Mouse (Mus musculus) heart, adult 2 months (tissue): Measurements from ENCODE around the gene Zmynd8. TPM values are rescaled to one million over a fixed set of nuclear protein-coding genes. Genes with fewer than 3 reads are reported as not detected.

Experiments used
- DNase-seq, 2 experiments: peaks; one replicate each; pipeline ENCODE4 v3.0.0; 2021
- H3K27ac ChIP-seq: fragments of 200-600 bp; 2 replicates; pipeline ENCODE4 v1.8.1; 2022
- H3K27me3 ChIP-seq: fragments of 200-500 bp; 2 replicates; pipeline ENCODE4 v1.6.1; 2012; ENCODE audit warnings: mild to moderate bottlenecking, low read length, inconsistent platforms, mixed read lengths; ENCODE audit not compliant: control insufficient read depth, insufficient read depth
- H3K36me3 ChIP-seq: fragments of 200-500 bp; 2 replicates; pipeline ENCODE4 v1.6.1; 2012; ENCODE audit warnings: low read length, inconsistent platforms; ENCODE audit not compliant: control insufficient read depth, insufficient read depth
- H3K4me1 ChIP-seq: fragments of 200-500 bp; 2 replicates; pipeline ENCODE4 v1.6.1; 2011; ENCODE audit warnings: low read length; ENCODE audit not compliant: control insufficient read depth, insufficient read depth
- H3K4me3 ChIP-seq: fragments of 200-600 bp; 2 replicates; pipeline ENCODE4 v1.8.1; 2022
- H3K79me2 ChIP-seq: fragments of 200-500 bp; replicated peaks from 2 replicates; pipeline ENCODE4 v1.6.1; 2012; ENCODE audit warnings: mild to moderate bottlenecking, inconsistent platforms, low read length, moderate library complexity, mixed read lengths; ENCODE audit not compliant: control insufficient read depth, insufficient read depth
- H3K9ac ChIP-seq: fragments of 200-500 bp; 2 replicates; pipeline ENCODE4 v1.6.1; 2012; ENCODE audit warnings: low read depth, mild to moderate bottlenecking, control low read depth, inconsistent platforms, low read length, mixed read lengths
- CTCF ChIP-seq: fragments of 200-600 bp; IDR thresholded peaks from 2 replicates; pipeline ENCODE4 v1.8.1; 2022; ENCODE audit warnings: antibody characterized with exemption, mild to moderate bottlenecking, moderate library complexity
- EP300 ChIP-seq: fragments of 200-500 bp; IDR thresholded peaks from 2 replicates; pipeline ENCODE4 v1.6.1; 2011; ENCODE audit warnings: low read depth, low read length, control low read depth; ENCODE audit not compliant: insufficient read depth
- POLR2A ChIP-seq: fragments of 200-500 bp; IDR thresholded peaks from 2 replicates; pipeline ENCODE4 v1.6.1; 2011; ENCODE audit warnings: mild to moderate bottlenecking, low read depth, low read length, control low read depth; ENCODE audit not compliant: insufficient read depth
- WGBS: fragments of 180-500 bp; shearing (Covaris S2); methylation state at CpG from one replicate; pipeline ENCODE4 v1.1.7; 2018; 5-methylcytosine and 5-hydroxymethylcytosine counted together
- intact Hi-C: fragments of 180-260 bp; cut with DNase I; formaldehyde crosslinking; loops from one replicate; pipeline ENCODE4 v1.15.1; 2025
- polyA plus RNA-seq: library from polyadenylated mRNA; depleted of rRNA; stranded (reverse); fragments of >200 nt; gene quantifications from 2 replicates; pipeline ENCODE4 v1.2.3, GENCODE M21; 2012
- total RNA-seq, 2 experiments: library from RNA; stranded (reverse); gene quantifications; 2 replicates each; pipeline ENCODE4 v1.2.3; 2021

Gene Zmynd8
- total and polyA plus RNA-seq, 3 experiments: 20.4 to 47.2 (median 44.4) TPM

- no peak overlapping the region for H3K9ac ChIP-seq
- no peak overlapping the region for H3K4me3 ChIP-seq
- intact Hi-C loops: no loop called here
- peak overlapping the region; percentile 49 for H3K27ac ChIP-seq
- H3K4me1 ChIP-seq: peaks cover 40% of the 10 kb centered on the region
- peaks cover 2% of the 10 kb centered on the region; the same call in 1 of the 2 replicates for H3K79me2 ChIP-seq
- 55% methylated on average over 1 of the region's 1 CpGs for WGBS
- no peak for DNase-seq
- H3K27me3 ChIP-seq: no peaks in the 10 kb centered on the region
- no peak for TF ChIP-seq EP300
- 0 out of 2 replicates have a peak, but pooled peaks have one; percentile 13 for TF ChIP-seq POLR2A
- H3K36me3 ChIP-seq: peaks cover 20% of the 10 kb centered on the region
Measured at GRCm38 (mm10) chr2:165869257-165869656, 29.6 kb downstream of the Zmynd8 start.

- H3K36me3 ChIP-seq: peaks cover 17% of the 10 kb centered on the region
- DNase-seq: peak; percentile 58 to 77
- intact Hi-C loops: no loop called here
- peaks cover 36% of the 10 kb centered on the region for H3K4me1 ChIP-seq
- peaks cover 4% of the 10 kb centered on the region for H3K79me2 ChIP-seq
- peak overlapping the region; percentile 49 for H3K27ac ChIP-seq
- H3K27me3 ChIP-seq: no peaks in the 10 kb centered on the region
- H3K9ac ChIP-seq: no peak overlapping the region
- 33% methylated on average over 8 of the region's 8 CpGs for WGBS
- no peak overlapping the region for H3K4me3 ChIP-seq
- TF ChIP-seq POLR2A: 0 out of 2 replicates have a peak, but pooled peaks have one; percentile 21
- TF ChIP-seq EP300: peak; percentile 90
- TF ChIP-seq CTCF: no peak
Measured at GRCm38 (mm10) chr2:165868522-165869175, 30.2 kb downstream of the Zmynd8 start.

GRCm38 (mm10) chr2:165867549-165867948, 31.3 kb downstream of the Zmynd8 start:
- TF ChIP-seq POLR2A (no peak), CTCF (no peak), EP300 (no peak)
- no peak for DNase-seq
- peaks cover 28% of the 10 kb centered on the region for H3K4me1 ChIP-seq
- no peaks in the 10 kb centered on the region for H3K27me3 ChIP-seq
- H3K4me3 ChIP-seq: no peak overlapping the region
- peaks cover 7% of the 10 kb centered on the region for H3K79me2 ChIP-seq
- intact Hi-C loops: no loop called here
- peaks cover 14% of the 10 kb centered on the region for H3K36me3 ChIP-seq
- H3K9ac ChIP-seq: no peak overlapping the region
- peak overlapping the region; percentile 49 for H3K27ac ChIP-seq
- 90% methylated on average over 9 of the region's 9 CpGs for WGBS

- Histone ChIP-seq H3K4me3 (no peak overlapping the region), H3K36me3 (peaks cover 14% of the 10 kb centered on the region), H3K27me3 (no peaks in the 10 kb centered on the region), H3K4me1 (peaks cover 27% of the 10 kb centered on the region), H3K27ac (peak overlapping the region; percentile 49), H3K9ac (0 out of 2 replicates have a peak overlapping the region, but pooled peaks have one; percentile 0), H3K79me2 (peaks cover 11% of the 10 kb centered on the region)
- peak; percentile 49 to 55 for DNase-seq
- intact Hi-C loops: no loop called here
- WGBS: 45% methylated on average over 12 of the region's 12 CpGs
- no peak for TF ChIP-seq EP300
- TF ChIP-seq CTCF: no peak
- TF ChIP-seq POLR2A: no peak
Measured at GRCm38 (mm10) chr2:165866951-165867387, 31.8 kb downstream of the Zmynd8 start.

DNA sequence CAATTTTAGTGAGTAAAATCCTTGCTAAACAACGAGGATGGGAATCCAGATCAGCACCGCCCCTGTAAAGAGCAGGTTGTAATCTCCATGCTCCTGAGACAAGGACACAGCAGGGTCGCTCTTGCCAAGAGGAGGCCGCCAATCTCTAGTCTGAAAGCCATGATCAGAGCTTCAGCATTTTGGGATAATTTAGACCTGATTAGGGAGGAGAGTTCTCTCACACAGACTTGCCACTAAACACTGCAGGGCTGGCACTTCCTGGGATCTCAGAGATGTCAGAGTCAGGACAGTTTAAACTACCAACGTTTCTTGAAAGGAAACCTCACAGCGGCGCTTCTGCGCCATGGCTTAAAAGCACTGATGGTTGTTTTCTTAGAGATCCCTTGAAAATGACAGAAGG, 32.4 kb downstream of the Zmynd8 start:
- peak overlapping the region; percentile 49 for H3K27ac ChIP-seq
- intact Hi-C loops: no loop called here
- H3K4me3 ChIP-seq: no peak overlapping the region
- peaks cover 13% of the 10 kb centered on the region for H3K79me2 ChIP-seq
- H3K4me1 ChIP-seq: peaks cover 27% of the 10 kb centered on the region
- WGBS: 42% methylated on average over 8 of the region's 8 CpGs
- no peak for TF ChIP-seq CTCF
- no peak for TF ChIP-seq EP300
- no peak for TF ChIP-seq POLR2A
- peaks cover 14% of the 10 kb centered on the region for H3K36me3 ChIP-seq
- no peaks in the 10 kb centered on the region for H3K27me3 ChIP-seq
- no peak for DNase-seq
- H3K9ac ChIP-seq: no peak overlapping the region

- no peaks in the 10 kb centered on the region for H3K27me3 ChIP-seq
- H3K4me1 ChIP-seq: peaks cover 29% of the 10 kb centered on the region
- peaks cover 17% of the 10 kb centered on the region for H3K36me3 ChIP-seq
- H3K27ac ChIP-seq: peak overlapping the region; percentile 23; the same call in 1 of the 2 replicates
- peaks cover 11% of the 10 kb centered on the region for H3K79me2 ChIP-seq
- intact Hi-C loops: no loop called here
- no peak overlapping the region for H3K4me3 ChIP-seq
- DNase-seq: no peak
- no peak overlapping the region for H3K9ac ChIP-seq
- no peak for TF ChIP-seq CTCF
- TF ChIP-seq POLR2A: no peak
- no peak for TF ChIP-seq EP300
- WGBS: 61% methylated on average over 3 of the region's 3 CpGs
Measured at GRCm38 (mm10) chr2:165864769-165865168, 34.0 kb downstream of the Zmynd8 start.
